Mouse (Mus musculus) adrenal gland, postnatal 10 days (tissue): ENCODE data around the gene Camk2b. TPM values are rescaled to one million over a fixed set of nuclear protein-coding genes. Genes with fewer than 3 reads are reported as not detected.
A peak's percentile ranks its signal among the peaks of the same experiment; 100 is the strongest.
"Not testable (repeated sequence)": the region's sequence is repeated elsewhere in the genome, so short reads cannot be mapped to it uniquely, and the experiment has no call there.

Experiments
- DNase-seq: peaks from one replicate; pipeline ENCODE4 v3.0.0; 2021; ENCODE audit warnings: mixed read lengths
- long read RNA-seq, 2 experiments: library from polyadenylated mRNA; stranded (forward); transcript quantifications; one replicate each; pipeline ENCODE4 v2.0.0; 2021
- total RNA-seq, 2 experiments: library from RNA; stranded (reverse); gene quantifications; 2 replicates each; pipeline ENCODE4 v1.2.3; 2021

The Camk2b gene
- total RNA-seq = 10 to 100 TPM; 15.7 to 30.4 TPM
- long read RNA-seq, experiment 1, partial matches to known transcripts = 3 of 27 reads
- long read RNA-seq, experiment 1, other reads (novel, unspliced or antisense) = 21 of 27 reads
- long read RNA-seq, experiment 2, full-length matches to known transcripts = 5 of 12 reads
- long read RNA-seq, experiment 2, partial matches to known transcripts = 0 of 12 reads
- long read RNA-seq, experiment 2, other reads (novel, unspliced or antisense) = 7 of 12 reads

DNA sequence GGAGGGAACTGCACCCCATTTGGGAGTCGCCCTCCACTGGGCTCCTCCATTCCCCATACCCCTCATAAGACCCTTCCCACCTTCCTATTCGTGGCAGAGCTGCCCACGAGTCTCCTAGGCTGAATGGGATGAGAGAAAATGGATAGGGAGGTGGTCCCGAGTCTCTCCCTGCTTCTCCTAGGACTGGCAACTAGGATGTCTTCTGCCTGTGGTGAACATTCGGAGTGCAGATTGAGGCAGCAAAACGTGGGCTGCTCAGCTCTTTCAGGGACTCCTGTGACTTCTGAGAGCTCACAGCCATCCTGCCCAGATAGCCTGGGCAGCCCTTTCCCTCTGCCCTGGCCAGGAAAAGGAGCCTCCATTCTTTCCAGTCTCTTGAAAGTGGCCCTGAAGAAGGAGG is at the start of gene Camk2b:
Gene Camk2b, minus strand, starts transcription at position 187 of the 400 bp plus-strand sequence.
- DNase-seq = no peak

DNA sequence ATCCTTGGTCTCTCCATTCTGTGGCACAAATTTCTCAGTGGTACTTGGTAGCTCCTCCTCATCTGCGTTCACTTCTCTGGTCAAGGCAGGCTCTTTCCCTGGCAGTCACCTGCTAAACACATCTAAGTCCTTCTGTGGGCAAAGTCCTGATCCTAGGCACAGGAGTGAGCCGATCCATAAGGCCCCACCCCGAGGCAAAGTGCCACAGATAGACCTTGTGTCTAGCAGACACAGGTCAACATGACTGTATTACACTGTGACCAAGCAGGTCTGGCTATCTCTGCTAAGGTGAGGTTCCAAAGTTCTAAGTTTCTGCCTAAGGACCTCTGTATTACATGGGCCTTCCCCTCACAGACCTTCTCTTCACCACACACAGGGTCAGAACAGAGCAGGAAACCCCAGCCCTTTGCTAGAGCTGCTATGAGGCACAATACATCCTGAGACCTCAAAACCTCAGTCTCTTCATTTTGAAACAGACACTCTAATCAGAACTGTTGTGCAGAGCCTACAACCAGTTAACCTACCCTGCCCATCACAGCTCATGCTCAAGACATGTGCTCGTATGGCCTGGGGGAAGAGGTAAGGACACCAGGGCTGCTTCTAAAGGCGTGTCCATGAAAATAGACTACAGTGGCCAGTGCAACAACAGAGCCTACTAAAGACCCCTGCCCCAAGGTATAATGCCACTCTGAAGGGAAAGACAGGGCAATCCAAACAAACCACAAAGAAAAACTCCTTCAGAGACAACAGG is 45.7 kb upstream of the Camk2b start:
- DNase-seq = no peak

DNA sequence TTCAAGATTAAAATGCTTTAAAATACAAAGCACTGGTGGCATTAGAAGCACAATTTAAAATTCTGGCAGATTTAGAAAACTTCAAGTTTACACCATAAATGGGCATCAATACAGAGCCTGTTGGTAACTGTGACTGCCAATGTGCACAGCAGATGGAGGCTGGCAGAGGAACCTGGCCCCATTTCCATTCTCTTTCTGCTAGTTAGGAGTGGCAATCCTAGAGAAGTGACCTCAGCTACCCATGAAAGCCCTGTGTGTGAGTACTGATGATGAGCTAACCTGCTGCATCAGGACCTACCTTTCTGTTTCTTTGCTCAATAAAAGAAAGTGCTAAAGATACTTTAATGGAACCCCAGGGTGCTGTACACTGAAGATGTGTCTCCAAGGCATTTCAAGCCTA is 43.8 kb upstream of the Camk2b start:
- no peak for DNase-seq

DNA sequence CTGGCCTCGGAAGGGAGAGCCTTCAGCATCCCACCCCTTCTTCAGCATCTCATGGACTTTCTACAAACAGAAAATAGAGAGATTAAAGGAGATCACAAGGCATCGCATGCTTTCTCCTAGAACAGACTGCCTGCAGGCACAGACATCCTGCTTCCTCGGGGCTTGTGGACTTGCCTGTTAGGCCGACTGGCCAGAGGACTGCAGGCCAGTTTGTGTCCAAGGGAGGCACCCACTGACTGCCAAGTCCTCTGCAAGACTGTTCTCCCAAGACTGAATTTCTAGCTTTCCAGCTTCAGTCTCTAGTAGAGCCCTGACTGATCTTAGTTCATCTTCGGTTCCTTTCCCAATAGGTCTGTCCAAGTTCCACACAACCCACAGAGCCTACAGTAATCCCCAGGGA is 42.1 kb upstream of the Camk2b start:
- DNase-seq = no peak

DNA sequence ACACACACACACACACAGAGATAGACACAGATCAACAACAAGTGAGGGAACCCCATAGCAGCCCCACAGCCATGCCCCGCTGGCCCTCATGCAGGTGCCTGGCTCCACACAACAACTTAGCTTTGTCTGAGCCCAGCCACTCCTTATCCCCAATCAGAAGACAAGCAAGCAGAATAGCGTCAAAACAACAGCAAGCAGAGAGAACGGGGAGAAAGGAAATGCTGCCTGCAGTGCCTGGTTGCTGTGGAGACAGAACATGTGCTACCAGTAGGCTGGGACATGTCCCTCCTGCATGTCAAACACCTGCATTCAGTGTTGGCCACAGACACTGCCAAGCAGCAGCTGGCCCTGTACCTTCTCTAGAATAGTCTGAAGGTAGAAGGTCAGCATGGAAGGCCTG is 41.6 kb upstream of the Camk2b start:
- DNase-seq = no peak

DNA sequence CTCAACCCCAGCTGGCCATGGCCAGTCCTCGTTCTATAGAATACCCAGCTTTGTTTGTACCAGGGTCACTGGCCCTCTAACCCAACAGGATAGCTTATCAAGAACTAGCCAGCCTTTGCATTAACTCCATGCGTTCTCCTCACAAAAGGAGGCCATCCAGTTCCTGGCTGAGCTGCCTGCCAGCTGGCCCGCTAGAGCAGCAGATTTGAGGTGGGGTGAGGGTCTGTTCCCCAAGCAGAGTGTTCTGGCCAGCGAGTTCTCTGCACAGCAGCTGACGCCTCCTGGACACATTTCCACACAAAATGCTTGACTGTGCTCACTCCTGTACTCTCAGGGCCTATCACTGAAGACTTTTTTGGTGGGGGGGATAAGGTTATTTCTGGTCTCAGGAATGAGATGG is 38.6 kb upstream of the Camk2b start:
- DNase-seq = no peak

DNA sequence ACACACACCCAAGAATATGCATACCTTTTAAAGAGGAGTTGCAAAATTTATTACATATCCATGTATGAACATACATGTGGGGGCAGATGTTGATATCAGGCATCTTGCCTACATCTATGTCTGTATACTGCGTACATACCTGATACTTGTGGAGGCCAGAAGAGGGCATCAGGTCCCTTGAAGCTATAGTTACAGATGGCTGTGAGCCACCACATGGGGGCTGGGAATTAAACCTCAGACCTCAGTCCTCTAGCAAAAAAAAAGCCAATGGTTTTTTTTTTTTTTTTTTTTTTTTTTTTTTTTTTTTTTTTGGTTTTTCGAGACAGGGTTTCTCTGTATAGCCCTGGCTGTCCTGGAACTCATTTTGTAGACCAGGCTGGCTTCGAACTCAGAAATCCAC is 30.5 kb upstream of the Camk2b start:
- DNase-seq = not testable (repeated sequence)

DNA sequence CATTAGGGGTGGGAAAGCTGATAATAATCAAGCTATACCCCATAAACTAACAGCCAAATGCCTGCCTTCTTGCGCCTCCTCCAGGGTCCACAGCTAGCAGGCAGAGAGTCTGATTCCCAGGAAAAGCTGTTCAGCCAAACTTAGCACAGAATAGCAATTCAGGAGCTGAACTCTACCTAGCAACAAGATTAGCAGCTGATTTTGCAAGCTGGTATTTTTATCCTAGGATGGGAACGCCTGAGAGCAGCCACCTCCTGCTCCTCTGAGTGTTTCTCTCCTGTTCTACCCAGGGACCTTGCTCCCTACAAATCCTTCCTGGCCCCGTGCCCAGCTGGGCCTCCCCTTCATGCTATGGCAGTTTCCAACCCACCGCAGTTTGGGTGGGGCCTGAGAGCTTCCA is 20.8 kb upstream of the Camk2b start:
- DNase-seq = no peak

DNA sequence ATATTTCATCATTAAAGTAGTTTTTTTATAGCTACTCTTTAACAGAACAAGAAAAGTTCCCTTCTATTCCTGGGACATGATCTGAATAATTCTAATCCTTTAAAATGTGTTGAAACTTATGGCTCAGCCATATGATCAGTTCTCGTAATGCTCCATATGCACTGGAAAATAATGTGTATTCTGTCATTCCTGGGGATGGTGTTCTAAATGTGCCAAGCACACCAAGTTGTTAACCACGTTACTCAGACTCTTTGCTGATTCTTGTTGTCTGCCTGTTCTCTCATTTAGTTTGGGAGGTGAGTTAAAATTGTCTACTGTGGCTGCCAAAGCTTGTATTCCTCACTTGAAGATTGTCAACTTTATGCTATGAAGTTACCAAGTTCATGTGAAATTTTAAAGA is 12.6 kb upstream of the Camk2b start:
- no peak for DNase-seq

DNA sequence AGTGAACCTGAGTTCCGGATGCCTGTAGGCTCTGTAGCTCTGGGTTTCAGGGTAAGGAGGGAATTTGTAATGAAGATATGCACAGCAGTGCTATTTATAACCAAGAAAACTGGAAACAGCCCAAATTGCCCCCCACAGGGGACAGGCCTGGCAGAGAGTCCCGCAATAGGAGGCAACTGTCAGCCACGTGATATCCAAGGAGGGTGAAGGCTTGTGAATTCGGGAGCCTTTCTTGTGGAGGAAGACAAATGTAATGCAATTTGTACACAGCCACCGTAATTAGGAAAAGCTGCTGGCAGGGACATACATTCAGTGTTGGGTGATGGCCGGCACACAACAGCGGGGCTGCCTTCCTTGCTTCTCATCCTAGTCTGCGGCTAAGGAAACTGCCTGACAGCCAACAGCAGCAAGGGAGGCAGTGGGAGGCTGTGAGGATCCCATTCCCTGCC is 9.5 kb upstream of the Camk2b start:
- DNase-seq = peak; percentile 50

DNA sequence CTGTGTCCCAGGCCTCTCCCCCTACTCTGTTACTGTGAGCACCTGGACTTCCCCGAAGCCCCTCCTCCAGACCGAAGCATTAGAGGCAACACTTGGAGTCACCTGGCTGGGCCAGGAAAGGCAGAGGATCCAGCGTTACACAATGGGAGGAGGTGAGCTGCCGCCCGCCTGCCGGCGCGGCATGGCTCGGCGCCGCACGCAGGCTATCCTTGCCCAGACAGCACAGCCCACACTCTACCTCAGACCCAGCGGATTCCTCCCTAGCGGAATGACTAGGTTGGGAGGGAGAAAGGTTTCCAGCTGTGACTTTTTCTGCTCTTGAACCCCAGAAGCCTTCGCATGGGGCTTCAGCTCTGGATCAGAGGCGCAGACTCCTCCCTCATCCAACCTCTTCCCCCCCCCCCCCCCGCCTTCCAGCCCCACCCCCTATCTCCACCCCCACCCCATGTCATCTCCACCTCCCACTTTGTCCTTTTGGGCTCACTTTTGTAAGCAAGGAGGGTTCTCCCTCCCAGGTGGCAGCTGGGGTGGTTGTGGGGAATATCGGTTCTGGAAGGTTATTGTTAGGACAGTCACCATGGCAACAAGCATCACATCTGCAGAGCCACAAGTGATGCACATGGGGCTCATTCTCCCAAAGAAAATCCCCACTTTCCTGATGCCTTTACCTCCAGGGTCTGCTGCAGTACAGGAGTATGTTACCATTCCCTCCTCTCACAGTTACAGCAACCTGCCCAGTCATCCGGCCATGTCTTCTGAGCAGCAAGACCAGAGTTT is 2.2 kb upstream of the Camk2b start:
- no peak for DNase-seq

DNA sequence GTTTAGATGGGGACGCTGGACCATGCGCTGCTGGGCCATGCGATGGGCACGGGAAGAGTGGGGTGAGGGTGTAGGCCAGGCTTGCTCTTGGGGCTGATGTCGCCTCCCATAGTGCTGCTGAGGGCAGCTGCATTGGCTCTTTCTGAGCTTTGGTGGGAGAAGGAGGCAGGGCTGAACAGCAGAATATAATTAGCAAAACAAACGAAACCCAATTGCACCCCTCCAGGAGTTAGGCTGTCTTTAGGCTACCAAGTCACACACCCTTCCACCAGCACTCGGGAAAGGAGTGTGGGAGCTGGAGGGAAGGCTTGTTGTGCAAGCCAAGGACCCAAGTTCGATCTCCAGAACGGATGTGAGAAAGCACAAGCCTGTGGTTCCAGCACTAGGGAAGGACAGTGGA is 998 bp upstream of the Camk2b start:
- no peak for DNase-seq

DNA sequence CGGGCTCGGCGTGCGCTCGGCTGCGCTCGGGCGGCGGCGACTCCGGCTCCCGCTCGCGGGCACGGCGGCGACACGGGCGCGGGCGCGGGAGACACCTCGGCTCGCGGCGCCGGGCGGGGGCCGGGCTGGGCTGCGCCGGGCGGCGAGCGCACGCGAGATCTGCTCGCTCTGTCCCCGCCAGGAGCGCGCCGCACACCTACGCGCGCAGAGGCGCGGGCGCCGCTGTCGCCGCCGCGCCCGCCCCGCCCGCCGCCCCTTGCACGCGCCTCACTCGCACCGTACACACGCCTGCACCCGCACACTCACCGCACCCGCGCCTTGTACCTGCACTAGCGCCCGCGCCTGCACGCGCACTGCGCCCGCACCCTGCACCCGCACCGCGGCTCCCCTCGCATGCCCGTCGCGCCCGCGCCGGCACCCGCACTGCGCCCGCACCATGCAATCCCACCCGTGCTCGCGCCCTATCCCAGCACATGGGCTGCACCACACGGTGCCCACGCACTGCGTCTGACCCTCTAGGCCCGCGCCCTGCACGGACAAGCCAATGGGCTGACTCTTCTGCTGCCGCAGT is 526 bp downstream of the Camk2b start:
- DNase-seq = no peak

DNA sequence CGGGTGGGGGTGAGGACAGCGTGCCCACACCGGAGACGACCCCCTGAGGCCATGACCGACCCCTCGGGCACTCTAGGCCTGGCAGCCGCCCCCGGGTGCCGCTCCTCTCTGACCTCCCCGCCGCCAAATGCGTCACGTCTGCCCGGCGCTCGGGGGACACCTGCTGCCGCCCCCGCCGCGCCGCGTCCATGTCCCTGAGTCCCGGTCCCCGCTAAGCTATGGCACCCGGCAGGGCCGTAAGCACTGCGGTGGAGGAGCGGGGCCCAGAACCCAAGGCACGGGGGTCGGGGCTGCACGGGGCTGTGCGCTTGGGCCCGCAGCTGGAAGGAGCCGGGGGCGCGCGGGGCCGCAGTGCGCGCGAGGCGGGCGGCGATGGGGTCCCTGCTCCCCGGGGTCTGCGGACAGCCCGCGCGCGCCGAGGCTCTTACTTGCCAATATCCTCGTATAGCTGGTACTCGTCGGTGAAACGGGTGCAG is 1.1 kb downstream of the Camk2b start:
- peak; percentile 37 for DNase-seq

DNA sequence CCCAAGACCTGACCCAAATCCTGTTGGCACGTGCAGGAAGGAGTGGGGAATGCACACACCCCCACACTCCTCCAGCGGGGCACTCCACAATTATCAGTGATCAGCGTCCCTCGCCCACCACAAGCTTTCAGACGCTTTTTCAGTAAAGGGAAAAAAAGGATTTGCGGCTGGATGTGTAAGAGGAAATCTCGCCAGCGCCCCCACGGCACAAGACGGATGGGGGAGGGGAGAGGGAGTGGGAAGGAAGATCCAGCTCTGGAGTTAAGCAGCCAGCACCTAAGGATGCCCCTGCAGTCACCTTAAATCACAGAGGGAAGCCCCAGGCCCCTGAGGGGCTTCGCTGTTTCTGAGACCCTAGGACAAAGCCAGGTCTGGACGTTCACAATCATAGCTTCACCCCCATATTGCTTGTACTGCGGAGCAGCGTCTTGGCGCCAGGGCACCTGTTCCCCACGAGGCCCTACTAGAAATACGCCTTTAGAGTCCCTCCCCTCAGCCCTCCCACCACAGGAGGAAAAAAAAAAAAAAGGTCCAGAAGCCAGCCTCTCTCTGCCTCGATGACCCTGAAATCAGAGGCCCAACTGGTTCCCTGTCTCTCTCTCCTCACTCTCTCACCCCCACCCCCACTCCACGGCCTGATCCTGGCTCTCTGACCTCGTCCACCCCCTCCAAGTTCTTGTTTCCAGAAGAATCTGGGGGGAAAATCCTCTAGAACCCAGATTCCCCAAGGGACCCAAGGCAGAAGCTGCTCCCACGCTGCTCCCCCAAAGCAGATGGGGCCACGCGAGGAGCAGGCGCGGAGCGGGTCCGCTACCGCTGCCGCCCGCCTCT is 1.7 kb downstream of the Camk2b start:
- DNase-seq = no peak

DNA sequence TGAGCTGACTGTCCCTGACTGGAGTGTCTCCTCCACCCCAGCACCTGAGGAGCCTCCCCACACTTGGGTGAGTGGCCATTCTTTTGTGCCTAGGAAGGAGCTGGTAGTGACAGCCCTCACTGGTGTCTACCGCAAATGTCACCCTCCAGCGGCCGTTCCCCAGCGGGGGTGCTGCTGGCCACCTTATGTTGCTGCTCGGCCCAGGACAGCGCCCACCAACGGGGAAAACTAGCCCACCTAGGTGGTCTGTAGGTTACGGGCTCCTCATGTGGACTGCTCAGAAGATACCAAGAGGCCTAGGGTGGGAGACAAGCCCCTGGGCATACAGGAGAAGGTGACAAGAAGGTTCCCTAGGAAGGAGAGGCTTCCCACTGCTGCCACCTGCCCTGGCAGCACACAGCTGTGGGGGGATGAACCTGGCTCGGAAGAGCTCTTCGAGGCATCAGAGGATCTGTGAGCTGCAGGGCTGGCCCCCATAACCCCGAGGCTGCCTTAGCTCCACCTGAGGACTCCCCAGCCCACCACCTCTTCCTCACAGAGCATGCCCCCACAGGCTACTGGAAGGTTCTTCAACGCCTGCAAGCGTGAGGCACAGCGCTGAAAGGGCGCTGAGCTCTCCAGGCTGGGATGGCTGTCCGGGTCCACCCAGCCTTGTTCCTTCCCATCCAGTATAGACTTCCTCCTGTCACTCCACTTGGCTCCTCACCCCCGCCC is 2.5 kb downstream of the Camk2b start:
- DNase-seq = no peak

DNA sequence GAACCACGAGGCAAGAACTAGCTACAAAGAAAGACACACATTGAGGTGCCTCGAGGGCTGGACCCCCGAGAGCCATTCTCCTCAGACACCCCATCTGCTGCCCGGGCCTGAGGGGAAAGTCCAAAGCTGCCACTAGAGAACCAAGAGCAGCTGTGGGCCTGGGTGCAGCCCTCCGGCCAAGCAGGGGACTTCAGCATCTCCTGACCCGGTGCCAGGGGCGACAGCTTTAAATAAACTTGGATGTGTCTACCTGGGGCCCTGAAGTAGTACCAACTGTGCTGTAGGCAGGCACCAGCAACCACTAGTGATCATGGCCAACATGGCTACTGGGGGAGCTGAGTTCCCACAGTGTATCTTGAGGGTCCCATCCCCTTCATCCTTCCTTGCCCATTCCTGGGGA is 3.1 kb downstream of the Camk2b start:
- no peak for DNase-seq

DNA sequence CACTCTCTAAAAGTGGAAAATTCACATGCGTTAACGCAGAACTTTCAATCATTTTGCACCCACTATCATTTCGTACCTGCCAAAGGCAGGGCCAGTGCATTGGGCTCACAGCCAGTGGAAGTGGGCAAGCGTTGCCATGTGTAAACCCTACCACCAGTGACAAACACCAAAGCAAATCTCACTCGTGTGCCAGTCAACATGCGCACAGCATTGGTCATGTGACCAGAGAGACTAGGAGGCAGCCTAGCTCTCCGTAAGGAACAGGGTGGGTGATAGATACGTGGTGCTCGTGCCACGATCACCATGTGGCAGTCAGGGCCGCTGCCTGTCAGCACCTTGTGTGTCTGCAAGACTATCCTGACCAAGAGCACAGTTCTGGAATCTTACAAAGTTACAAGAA is 3.8 kb downstream of the Camk2b start:
- no peak for DNase-seq

DNA sequence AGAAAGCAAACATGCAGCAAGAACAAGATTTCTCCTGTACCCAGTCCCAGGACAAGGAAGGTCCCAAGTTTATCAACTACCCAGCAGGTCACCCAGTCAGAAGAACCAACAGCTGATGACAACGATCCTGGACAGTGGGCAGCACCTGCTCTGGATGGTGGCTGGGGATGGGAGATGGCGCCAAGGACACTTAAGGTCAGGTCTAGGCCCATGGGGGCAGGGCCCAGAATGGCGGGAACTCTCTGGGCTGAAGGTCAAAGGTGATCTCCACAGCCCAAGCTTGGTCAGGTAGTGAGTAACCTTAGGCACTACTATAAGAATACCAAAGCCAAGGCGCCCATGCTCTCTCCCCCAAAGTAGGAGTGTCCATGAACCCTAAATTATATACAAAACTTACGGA is 4.3 kb downstream of the Camk2b start:
- no peak for DNase-seq

DNA sequence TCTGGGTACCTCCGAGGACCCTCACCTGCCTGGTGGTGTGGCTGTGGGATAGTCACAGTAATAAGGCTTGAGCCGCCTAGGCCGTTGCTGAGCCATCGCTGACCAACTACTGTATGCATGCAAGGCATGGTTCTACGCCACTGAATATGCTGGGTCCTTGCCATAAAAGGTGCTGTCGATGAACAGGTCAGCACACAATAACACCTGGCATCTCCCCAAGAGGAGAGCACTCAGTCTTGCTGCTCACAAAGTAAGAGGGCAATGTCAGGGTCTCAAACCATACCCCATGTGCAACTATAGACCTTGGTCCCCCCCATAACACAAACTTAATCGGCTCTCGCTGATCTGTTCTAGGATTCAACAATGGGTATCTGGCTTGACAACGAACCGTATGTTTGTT is 7.0 kb downstream of the Camk2b start:
- DNase-seq = no peak

DNA sequence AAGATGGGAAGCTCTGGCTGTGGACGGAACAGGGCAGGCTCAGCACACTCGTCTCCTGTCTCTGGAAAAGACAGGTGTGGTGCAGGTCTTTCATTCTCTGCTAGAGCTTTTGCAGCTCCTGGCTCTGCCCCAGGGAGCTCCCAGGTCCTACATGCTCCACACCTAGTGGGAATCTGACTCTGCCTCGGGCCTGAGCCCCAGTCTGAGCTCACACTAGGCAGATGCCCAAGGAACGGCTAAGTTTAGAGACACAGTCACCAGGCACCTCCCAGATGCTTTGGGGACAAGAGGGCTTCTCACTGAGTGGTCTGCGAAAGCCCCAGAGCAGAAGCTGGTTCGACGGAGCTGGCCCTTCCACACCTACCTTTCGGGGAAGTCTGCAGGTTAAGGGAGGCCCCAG is 12.8 kb downstream of the Camk2b start:
- DNase-seq = no peak
